Mouse (Mus musculus): ENCODE measurements at regions not wholly inside any gene's neighbourhood (a gene's known extent, or its start where the extent isn't known, plus 50 kb on each side); places are given as distances from the start of the nearest gene placed in this dataset.

DNA sequence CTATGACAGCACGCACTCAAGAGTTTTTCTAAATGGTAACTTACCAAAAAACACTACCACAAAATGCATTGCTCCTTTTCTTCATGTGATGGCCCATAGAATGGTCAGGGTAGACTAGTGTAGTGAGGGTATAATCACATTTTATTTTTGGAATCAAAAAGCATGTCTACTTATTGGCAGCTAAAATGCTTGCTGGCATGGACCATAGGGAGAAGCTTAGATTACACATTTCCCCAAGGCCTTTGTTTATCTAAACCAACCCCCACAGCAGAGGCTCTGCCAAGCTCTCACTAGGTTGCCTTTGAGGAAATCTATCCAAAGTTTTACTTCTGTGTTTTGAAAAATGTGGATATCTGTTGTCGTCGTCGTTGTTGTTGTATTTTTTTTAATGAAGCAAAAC lies 235.3 kb upstream of the Rnaseh2b start:
- DNase-seq (ENCODE audit: low read depth, low spot score) = no peak

GRCm38 (mm10) chr14:62058100-62058499 lies 234.3 kb upstream of the Rnaseh2b start:
- no peak for DNase-seq (ENCODE audit: low read depth, low spot score)

DNA sequence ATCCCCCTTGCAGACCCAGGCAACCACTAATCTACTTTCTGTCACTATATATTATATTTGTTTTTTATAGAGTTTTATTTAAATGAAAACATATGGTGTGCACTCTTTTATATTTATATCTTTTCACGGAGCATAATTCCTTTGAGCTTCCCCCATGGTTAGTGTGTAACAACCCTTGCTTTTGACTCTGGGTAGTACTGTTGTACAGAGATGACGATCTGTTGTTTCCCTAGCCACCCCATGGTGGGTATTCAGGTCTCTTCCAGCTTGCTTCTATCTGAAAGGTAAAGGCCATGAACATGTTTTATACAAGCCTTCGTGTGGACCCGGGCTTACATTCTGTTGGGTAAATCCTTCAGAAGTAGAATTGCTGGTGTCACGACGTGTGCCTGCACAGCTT lies 221.2 kb upstream of the Rnaseh2b start:
- no peak for DNase-seq (ENCODE audit: low read depth, low spot score)

GRCm38 (mm10) chr14:62084047-62084446 lies 208.3 kb upstream of the Rnaseh2b start:
- no peak for DNase-seq (ENCODE audit: low read depth, low spot score)

GRCm38 (mm10) chr14:62088174-62088573 lies 204.2 kb upstream of the Rnaseh2b start:
- DNase-seq (ENCODE audit: low read depth, low spot score) = no peak

DNA sequence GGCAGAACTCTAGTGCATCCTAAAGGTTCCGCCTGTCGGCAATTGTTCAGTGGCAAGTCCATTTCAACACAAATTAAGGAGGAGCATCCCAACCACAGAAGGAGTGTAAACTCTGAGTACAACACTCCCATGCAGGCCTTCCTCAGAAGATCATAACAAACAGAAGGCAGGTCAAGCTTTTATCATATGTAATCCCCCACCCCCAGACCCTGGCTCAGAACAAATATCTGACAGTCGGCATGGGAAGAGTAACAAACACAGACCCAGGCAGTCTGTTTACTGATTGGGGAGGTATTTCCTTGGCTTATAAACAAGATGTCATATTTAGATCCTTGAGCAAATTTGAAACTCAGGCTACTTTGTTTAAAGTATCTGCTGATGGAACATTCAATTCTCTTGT lies 174.9 kb upstream of the Rnaseh2b start:
- no peak for DNase-seq (ENCODE audit: low read depth, low spot score)

- DNase-seq (ENCODE audit: low read depth, low spot score) = no peak
Measured at GRCm38 (mm10) chr14:62118542-62118953, 173.8 kb upstream of the Rnaseh2b start.

DNA sequence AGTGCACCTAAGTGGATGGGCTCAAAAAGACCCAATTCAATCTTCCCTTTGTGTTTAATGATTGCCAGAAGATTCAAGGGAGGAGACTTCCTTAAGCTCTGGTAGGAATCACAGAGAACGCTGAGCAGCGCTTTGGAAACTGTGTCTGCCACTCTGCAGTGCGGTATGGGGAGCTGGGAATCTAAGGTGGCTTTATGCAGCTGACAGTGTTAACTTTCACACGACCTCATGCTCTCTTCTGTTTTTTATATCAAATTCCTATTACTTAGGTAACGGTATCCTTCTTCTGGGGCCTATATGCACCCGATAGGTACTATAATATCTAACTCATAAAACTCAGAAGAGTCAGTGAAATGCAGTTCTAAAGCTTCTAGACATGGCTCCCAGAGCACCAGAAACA lies 163.5 kb upstream of the Rnaseh2b start:
- no peak for DNase-seq (ENCODE audit: low read depth, low spot score)

- no peak for DNase-seq (ENCODE audit: low read depth, low spot score)
Measured at GRCm38 (mm10) chr14:62132353-62132816, 160.0 kb upstream of the Rnaseh2b start.

DNA sequence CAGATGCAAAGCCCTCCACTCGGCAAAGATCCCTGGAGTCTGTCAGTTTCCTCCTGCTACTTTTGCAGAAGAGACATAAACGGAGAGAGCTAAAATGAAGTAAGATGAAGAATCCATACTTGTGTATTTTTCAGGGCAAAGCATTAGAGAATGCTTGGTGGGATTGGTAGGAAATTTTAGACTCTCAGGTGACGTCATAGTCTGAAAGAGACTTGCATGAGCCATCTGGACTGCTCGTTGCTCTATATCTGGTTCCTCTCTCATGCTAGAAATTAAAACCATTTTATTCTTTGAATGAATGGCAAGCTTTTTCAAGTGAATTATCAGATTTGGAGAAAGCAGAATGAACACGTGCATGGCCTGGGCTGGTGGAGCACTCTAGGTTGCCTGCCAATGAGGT lies 154.4 kb upstream of the Rnaseh2b start:
- DNase-seq (ENCODE audit: low read depth, low spot score) = no peak

GRCm38 (mm10) chr14:62144385-62145030 lies 147.9 kb upstream of the Rnaseh2b start:
- no peak for DNase-seq (ENCODE audit: low read depth, low spot score)

DNA sequence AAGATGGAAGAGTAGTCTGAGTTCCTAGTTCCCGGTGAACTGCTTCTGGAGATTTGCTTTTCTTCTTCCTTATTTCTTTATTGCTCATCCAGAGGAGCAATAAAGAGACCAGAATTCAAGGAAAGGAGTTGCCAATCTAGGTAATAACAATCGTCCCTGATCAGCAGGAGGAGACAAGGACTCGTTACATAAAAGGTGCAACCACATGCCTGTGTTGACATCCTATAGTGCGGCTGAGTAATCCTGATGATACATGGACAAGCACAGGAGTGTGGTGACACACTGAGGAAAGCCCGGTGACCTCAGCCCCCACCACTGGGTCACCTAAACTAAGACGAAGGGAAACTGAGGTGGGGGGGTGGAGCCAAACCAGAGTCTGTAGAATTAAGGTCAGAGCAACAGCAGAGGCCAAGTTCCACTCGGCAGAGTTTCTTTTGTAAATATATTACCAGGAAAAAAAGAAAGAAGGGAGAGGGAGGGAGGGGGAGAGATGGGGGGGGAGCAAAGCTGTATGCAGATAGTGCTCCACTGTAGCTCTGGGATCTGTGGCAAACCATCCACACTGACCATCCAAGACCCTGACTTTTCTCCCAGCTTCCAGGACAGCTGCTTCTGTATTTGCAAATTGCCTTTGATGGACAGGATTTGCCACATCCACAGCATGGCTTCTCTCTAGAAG lies 135.2 kb upstream of the Rnaseh2b start:
- DNase-seq (ENCODE audit: low read depth, low spot score) = no peak

- no peak for DNase-seq (ENCODE audit: low read depth, low spot score)
Measured at GRCm38 (mm10) chr14:62159690-62160089, 132.7 kb upstream of the Rnaseh2b start.

DNA sequence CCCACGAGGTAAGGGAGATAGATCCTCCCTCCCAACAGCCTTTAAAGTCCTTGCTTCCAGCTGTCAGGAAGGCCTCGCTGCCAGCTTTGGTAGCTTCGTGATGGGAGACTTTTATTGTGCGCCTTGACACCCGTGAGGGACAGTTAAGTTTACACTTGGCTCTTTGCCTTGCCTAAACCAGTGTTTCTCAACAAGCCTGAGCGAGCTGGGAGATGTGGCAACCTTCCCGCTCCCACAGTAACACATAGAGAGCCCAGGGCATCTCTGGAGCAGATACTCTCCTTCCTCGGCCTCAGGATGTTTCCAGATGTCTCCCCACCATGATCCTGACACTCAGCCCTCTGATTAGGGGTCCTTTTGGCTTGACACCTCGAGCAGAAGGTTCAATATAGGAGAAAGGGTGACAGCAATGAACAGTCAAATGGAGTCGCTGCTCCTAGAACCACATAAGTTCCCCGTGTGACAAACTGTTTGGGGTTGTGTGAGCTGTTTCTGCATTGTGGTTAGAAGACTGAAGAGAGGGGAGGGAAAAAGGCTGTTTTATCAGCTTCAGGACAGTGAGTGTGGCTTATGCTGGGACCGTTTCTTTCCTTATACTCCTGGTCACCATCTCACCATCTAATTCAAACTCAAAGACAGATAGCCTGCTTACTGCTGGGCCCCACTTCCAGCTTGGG lies 129.1 kb upstream of the Rnaseh2b start:
- no peak for DNase-seq (ENCODE audit: low read depth, low spot score)

DNA sequence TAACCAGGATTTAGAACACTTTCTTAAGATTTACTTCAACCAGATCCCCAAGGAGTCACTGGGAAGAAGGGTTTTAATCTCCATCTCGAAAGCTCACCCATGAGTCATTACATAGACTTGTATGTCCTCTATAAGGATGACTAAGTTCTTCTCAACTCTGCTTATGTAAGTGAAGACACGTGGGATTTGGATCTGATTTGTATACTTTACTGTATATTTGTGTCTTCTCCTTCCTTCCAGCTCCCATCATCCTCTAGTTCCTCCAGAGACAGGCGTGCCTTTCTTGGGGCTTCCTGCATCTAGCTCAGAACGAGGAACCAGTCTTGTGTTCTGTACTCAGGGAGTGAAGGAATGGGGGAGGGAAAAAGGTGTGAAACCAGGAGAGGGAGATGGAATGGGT lies 127.5 kb upstream of the Rnaseh2b start:
- no peak for DNase-seq (ENCODE audit: low read depth, low spot score)

GRCm38 (mm10) chr14:62166006-62166405 lies 126.4 kb upstream of the Rnaseh2b start:
- no peak for DNase-seq (ENCODE audit: low read depth, low spot score)

- no peak for DNase-seq (ENCODE audit: low read depth, low spot score)
Measured at GRCm38 (mm10) chr14:62166596-62166995, 125.8 kb upstream of the Rnaseh2b start.

GRCm38 (mm10) chr14:62167090-62167489 lies 125.3 kb upstream of the Rnaseh2b start:
- no peak for DNase-seq (ENCODE audit: low read depth, low spot score)

DNA sequence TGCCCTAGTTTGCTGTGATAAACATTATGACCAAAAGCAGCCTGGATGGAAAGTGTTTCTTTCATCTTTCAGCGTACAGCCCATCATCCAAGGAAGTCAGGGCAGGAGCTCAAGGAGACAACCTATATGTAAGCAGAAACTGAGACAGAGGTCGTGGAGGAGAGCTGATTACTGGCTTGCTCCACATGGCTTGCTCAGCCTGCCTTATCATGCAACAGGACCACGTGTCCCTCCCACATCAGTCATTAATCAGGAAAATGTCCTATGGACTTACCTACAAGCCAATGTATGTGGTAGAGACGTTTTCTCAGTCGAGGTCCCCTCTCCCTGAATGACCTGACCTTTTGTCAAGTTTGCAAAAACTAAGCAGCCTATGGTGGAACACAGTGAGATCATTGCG lies 123.7 kb upstream of the Rnaseh2b start:
- DNase-seq (ENCODE audit: low read depth, low spot score) = no peak

- DNase-seq (ENCODE audit: low read depth, low spot score) = no peak
Measured at GRCm38 (mm10) chr14:62170385-62170784, 122.0 kb upstream of the Rnaseh2b start.

DNA sequence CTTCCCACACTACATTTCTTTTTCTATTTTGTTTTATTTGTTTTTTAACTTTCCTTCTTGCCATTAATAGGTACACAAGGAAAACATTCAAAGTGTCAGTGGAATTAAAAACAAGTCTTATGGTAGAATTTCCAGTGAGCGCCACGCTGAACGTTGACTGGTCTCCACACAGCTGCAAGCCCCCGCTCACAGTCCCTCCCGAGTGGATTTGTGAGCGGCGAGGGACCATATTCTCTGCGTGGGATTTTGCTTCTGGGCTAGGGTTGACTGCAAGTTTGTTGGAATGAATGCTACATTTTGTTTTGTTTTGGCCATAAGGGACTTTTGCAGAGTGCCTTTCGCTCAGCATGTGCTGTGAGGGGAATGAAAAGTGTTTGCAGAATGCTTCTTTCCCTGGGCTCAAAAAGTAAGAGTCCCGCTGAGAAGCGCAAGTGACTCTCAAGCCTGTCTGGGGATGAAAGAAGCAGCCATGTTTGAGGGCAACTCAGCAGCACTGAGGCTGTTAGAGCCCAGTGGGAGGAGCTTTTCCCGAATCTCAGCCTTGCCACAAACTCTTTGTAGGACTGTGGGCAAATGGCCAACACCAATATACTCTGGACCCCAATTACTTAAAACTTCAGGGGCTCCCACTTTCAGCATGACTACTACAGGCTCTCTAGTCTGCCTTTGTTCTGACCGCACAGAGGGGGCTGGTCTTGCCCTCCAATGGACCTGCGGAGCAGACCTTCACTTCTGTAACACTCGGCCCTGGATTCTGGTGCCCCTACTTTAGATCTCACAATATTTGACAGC lies 120.9 kb upstream of the Rnaseh2b start:
- no peak for DNase-seq (ENCODE audit: low read depth, low spot score)
